Mouse (Mus musculus): ENCODE data around the gene Gm20481. TPM values are rescaled to one million over a fixed set of nuclear protein-coding genes. Genes with fewer than 3 reads are reported as not detected.

Gene Gm20481
- polyA plus RNA-seq, 1 experiment from 2014 or later: not detected

- Histone ChIP-seq H3K27me3 (replicated peaks) (no peaks in the 10 kb centered on the region), H3K9me3 (no peaks in the 10 kb centered on the region), H3K4me3 (replicated peaks) (no peak overlapping the region), H3K4me2 (no peak overlapping the region), H3K36me3 (peaks cover 86% of the 10 kb centered on the region), H3K27ac (no peak overlapping the region), H3K4me1 (peaks cover 8% of the 10 kb centered on the region; the same call in 1 of the 2 replicates), H3K9ac (no peak overlapping the region)
- WGBS: 91% methylated on average over 8 of the region's 8 CpGs
- ATAC-seq (ENCODE audit: insufficient read depth, low FRiP score, low read depth): no peak
Observed at GRCm38 (mm10) chr17:35011440-35011839, 41.7 kb downstream of the Gm20481 start.

GRCm38 (mm10) chr17:35012430-35012829 lies 42.7 kb downstream of the Gm20481 start:
- Histone ChIP-seq H3K27ac (no peak overlapping the region), H3K36me3 (peaks cover 81% of the 10 kb centered on the region), H3K4me2 (no peak overlapping the region), H3K4me3 (replicated peaks) (no peak overlapping the region), H3K4me1 (peaks cover 14% of the 10 kb centered on the region; the same call in 1 of the 2 replicates), H3K27me3 (replicated peaks) (no peaks in the 10 kb centered on the region), H3K9me3 (no peaks in the 10 kb centered on the region), H3K9ac (no peak overlapping the region)
- ATAC-seq (ENCODE audit: insufficient read depth, low FRiP score, low read depth): no peak
- 86% methylated on average over 13 of the region's 13 CpGs for WGBS

- 74% methylated on average over 6 of the region's 6 CpGs for WGBS
- Histone ChIP-seq H3K4me2 (no peak overlapping the region), H3K9ac (no peak overlapping the region), H3K4me1 (peaks cover 20% of the 10 kb centered on the region; the same call in 1 of the 2 replicates), H3K27ac (no peak overlapping the region), H3K36me3 (peaks cover 75% of the 10 kb centered on the region), H3K9me3 (no peaks in the 10 kb centered on the region), H3K4me3 (replicated peaks) (no peak overlapping the region), H3K27me3 (replicated peaks) (no peaks in the 10 kb centered on the region)
- ATAC-seq (ENCODE audit: insufficient read depth, low FRiP score, low read depth): no peak; the same call in 1 of the 2 replicates
Observed at GRCm38 (mm10) chr17:35013221-35013620, 43.5 kb downstream of the Gm20481 start.

GRCm38 (mm10) chr17:35015296-35015695 lies 45.6 kb downstream of the Gm20481 start:
- Histone ChIP-seq H3K4me2 (no peak overlapping the region), H3K4me3 (replicated peaks) (no peak overlapping the region), H3K4me1 (peaks cover 21% of the 10 kb centered on the region; the same call in 1 of the 2 replicates), H3K36me3 (peaks cover 55% of the 10 kb centered on the region), H3K27me3 (replicated peaks) (no peaks in the 10 kb centered on the region), H3K9me3 (no peaks in the 10 kb centered on the region), H3K27ac (no peak overlapping the region), H3K9ac (no peak overlapping the region)
- no peak for ATAC-seq (ENCODE audit: insufficient read depth, low FRiP score, low read depth)
- WGBS: 92% methylated on average over 16 of the region's 16 CpGs

GRCm38 (mm10) chr17:35016376-35016775 lies 46.7 kb downstream of the Gm20481 start, which contains the start of gene Vwa7:
Gene Vwa7 (plus strand): TSS chr17:35016579.
- Histone ChIP-seq H3K36me3 (peaks cover 44% of the 10 kb centered on the region), H3K4me3 (replicated peaks) (no peak within 1 kb of the TSS), H3K9ac (no peak within 1 kb of the TSS), H3K9me3 (no peaks in the 10 kb centered on the region), H3K27ac (peak within 1 kb of the TSS; percentile 28; the same call in 1 of the 2 replicates), H3K27me3 (replicated peaks) (no peaks in the 10 kb centered on the region), H3K4me2 (no peak within 1 kb of the TSS), H3K4me1 (peaks cover 29% of the 10 kb centered on the region)
- 56% methylated on average over 12 of the region's 12 CpGs for WGBS
- peak; percentile 33; the same call in 1 of the 2 replicates for ATAC-seq (ENCODE audit: insufficient read depth, low FRiP score, low read depth)

GRCm38 (mm10) chr17:35016791-35017705 lies 47.3 kb downstream of the Gm20481 start:
- H3K4me1 ChIP-seq: peaks cover 32% of the 10 kb centered on the region
- peaks cover 38% of the 10 kb centered on the region for H3K36me3 ChIP-seq
- H3K4me3 ChIP-seq (replicated peaks): no peak overlapping the region
- no peaks in the 10 kb centered on the region for H3K9me3 ChIP-seq
- WGBS: 74% methylated on average over 10 of the region's 10 CpGs
- ATAC-seq (ENCODE audit: insufficient read depth, low FRiP score, low read depth): no peak
- no peak overlapping the region for H3K4me2 ChIP-seq
- no peaks in the 10 kb centered on the region for H3K27me3 ChIP-seq (replicated peaks)
- H3K9ac ChIP-seq: no peak overlapping the region
- peak overlapping the region; percentile 28; the same call in 1 of the 2 replicates for H3K27ac ChIP-seq

GRCm38 (mm10) chr17:35017706-35018030 lies 48.0 kb downstream of the Gm20481 start:
- Histone ChIP-seq H3K4me1 (peaks cover 32% of the 10 kb centered on the region), H3K27ac (no peak overlapping the region), H3K36me3 (peaks cover 32% of the 10 kb centered on the region), H3K9ac (no peak overlapping the region), H3K4me2 (no peak overlapping the region), H3K4me3 (replicated peaks) (no peak overlapping the region), H3K27me3 (replicated peaks) (no peaks in the 10 kb centered on the region), H3K9me3 (no peaks in the 10 kb centered on the region)
- 72% methylated on average over 14 of the region's 14 CpGs for WGBS
- no peak for ATAC-seq (ENCODE audit: insufficient read depth, low FRiP score, low read depth)

GRCm38 (mm10) chr17:35018171-35018570 lies 48.5 kb downstream of the Gm20481 start:
- Histone ChIP-seq H3K9me3 (no peaks in the 10 kb centered on the region), H3K9ac (no peak overlapping the region), H3K4me2 (no peak overlapping the region), H3K27ac (no peak overlapping the region), H3K4me3 (replicated peaks) (no peak overlapping the region), H3K36me3 (peaks cover 27% of the 10 kb centered on the region), H3K4me1 (peaks cover 32% of the 10 kb centered on the region), H3K27me3 (replicated peaks) (no peaks in the 10 kb centered on the region)
- no peak for ATAC-seq (ENCODE audit: insufficient read depth, low FRiP score, low read depth)
- 69% methylated on average over 3 of the region's 3 CpGs for whole genome bisulfite sequencing

- Histone ChIP-seq H3K4me3 (replicated peaks) (no peak overlapping the region), H3K9ac (no peak overlapping the region), H3K4me2 (no peak overlapping the region), H3K4me1 (peaks cover 42% of the 10 kb centered on the region), H3K27ac (no peak overlapping the region), H3K27me3 (replicated peaks) (no peaks in the 10 kb centered on the region), H3K36me3 (peaks cover 10% of the 10 kb centered on the region), H3K9me3 (no peaks in the 10 kb centered on the region)
- WGBS: 82% methylated on average over 11 of the region's 11 CpGs
- no peak for ATAC-seq (ENCODE audit: insufficient read depth, low FRiP score, low read depth)
Observed at GRCm38 (mm10) chr17:35019894-35020293, 50.2 kb downstream of the Gm20481 start.

- no peak overlapping the region for H3K27ac ChIP-seq
- ATAC-seq (ENCODE audit: insufficient read depth, low FRiP score, low read depth): no peak
- no peak overlapping the region for H3K4me2 ChIP-seq
- no peaks in the 10 kb centered on the region for H3K9me3 ChIP-seq
- 83% methylated on average over 8 of the region's 8 CpGs for WGBS
- peaks cover 6% of the 10 kb centered on the region; the same call in 1 of the 2 replicates for H3K36me3 ChIP-seq
- no peak overlapping the region for H3K4me3 ChIP-seq (replicated peaks)
- H3K4me1 ChIP-seq: peaks cover 42% of the 10 kb centered on the region
- no peak overlapping the region for H3K9ac ChIP-seq
- no peaks in the 10 kb centered on the region for H3K27me3 ChIP-seq (replicated peaks)
Observed at GRCm38 (mm10) chr17:35020551-35020950, 50.8 kb downstream of the Gm20481 start.

GRCm38 (mm10) chr17:35021163-35021808 lies 51.6 kb downstream of the Gm20481 start:
- 12% methylated on average over 17 of the region's 17 CpGs for whole genome bisulfite sequencing
- Histone ChIP-seq H3K4me2 (peak overlapping the region; percentile 38), H3K9ac (no peak overlapping the region), H3K4me3 (replicated peaks) (0 out of 2 replicates have a peak overlapping the region, but pooled peaks have one; percentile 1), H3K9me3 (no peaks in the 10 kb centered on the region), H3K36me3 (no peaks in the 10 kb centered on the region), H3K27ac (0 out of 2 replicates have a peak overlapping the region, but pooled peaks have one; percentile 5), H3K4me1 (peaks cover 41% of the 10 kb centered on the region), H3K27me3 (replicated peaks) (no peaks in the 10 kb centered on the region)
- ATAC-seq (ENCODE audit: insufficient read depth, low FRiP score, low read depth): peak; percentile 32; the same call in 1 of the 2 replicates

Data from stomach, embryonic 15.5 days (tissue).